Mouse (Mus musculus) stomach, embryonic 16.5 days (tissue): Measurements from ENCODE around the gene Fto. TPM values are rescaled to one million over a fixed set of nuclear protein-coding genes. Genes with fewer than 3 reads are reported as not detected.

Experiments used
- ATAC-seq: fragments of 200-750 bp; cut with Nextera tagmentation; 2 replicates; pipeline ENCODE4 v1.8.0; 2017; ENCODE audit warnings: moderate number of reproducible peaks, moderate TSS enrichment; ENCODE audit not compliant: insufficient read depth, low FRiP score
- H3K27ac ChIP-seq: fragments of 300-500 bp; sonication (generic); 2 replicates; pipeline ENCODE4 v1.5.1; 2014; ENCODE audit warnings: low read length
- H3K27me3 ChIP-seq: fragments of 300-500 bp; sonication (generic); 2 replicates; pipeline ENCODE4 v1.6.1; 2014; ENCODE audit warnings: low read length, control low read depth, mixed read lengths; ENCODE audit not compliant: control insufficient read depth, insufficient read depth
- H3K36me3 ChIP-seq: fragments of 300-500 bp; sonication (generic); 2 replicates; pipeline ENCODE4 v1.6.1; 2014; ENCODE audit warnings: low read length; ENCODE audit not compliant: control insufficient read depth, insufficient read depth
- H3K4me1 ChIP-seq: fragments of 300-500 bp; sonication (generic); 2 replicates; pipeline ENCODE4 v1.6.1; 2014; ENCODE audit warnings: low read length, control low read depth, mixed read lengths; ENCODE audit not compliant: control insufficient read depth, insufficient read depth
- H3K4me2 ChIP-seq: fragments of 300-500 bp; sonication (generic); 2 replicates; pipeline ENCODE4 v1.6.1; 2014; ENCODE audit warnings: low read depth, low read length, mixed read lengths
- H3K4me3 ChIP-seq: fragments of 300-500 bp; sonication (generic); replicated peaks from 2 replicates; pipeline ENCODE4 v1.5.1; 2014; ENCODE audit warnings: mild to moderate bottlenecking, low read length
- H3K9ac ChIP-seq: fragments of 300-500 bp; sonication (generic); 2 replicates; pipeline ENCODE4 v1.6.1; 2014; ENCODE audit warnings: low read length
- H3K9me3 ChIP-seq: fragments of 300-500 bp; sonication (generic); replicated peaks from 2 replicates; pipeline ENCODE4 v1.6.1; 2016; ENCODE audit warnings: low read length, control low read depth; ENCODE audit not compliant: control insufficient read depth
- WGBS: fragments of 180-500 bp; shearing (Covaris S2); extraction: QIAGEN DNeasy Blood & Tissue Kit; methylation state at CpG from one replicate; pipeline ENCODE4 v1.1.7; 2014; 5-methylcytosine and 5-hydroxymethylcytosine counted together
- polyA plus RNA-seq: library from polyadenylated mRNA; unstranded; fragments of >200 nt; fragmentation: Nextera tagmentation; extraction: Ambion mirVana; gene quantifications from 2 replicates; pipeline ENCODE4 v1.2.1, GENCODE M21; 2015

Fto gene
- polyA plus RNA-seq, 1 experiment from 2014 or later: 73.4 TPM

GRCm38 (mm10) chr8:91498611-91499010, 185.3 kb downstream of the Fto start:
- H3K27me3 ChIP-seq: no peaks in the 10 kb centered on the region
- H3K4me1 ChIP-seq: peaks cover 3% of the 10 kb centered on the region; the same call in 1 of the 2 replicates
- ATAC-seq: no peak
- no peaks in the 10 kb centered on the region for H3K36me3 ChIP-seq
- H3K9me3 ChIP-seq: no peaks in the 10 kb centered on the region
- 87% methylated on average over 9 of the region's 9 CpGs for WGBS
- no peak overlapping the region for H3K9ac ChIP-seq
- no peak overlapping the region for H3K27ac ChIP-seq
- H3K4me3 ChIP-seq: no peak overlapping the region
- H3K4me2 ChIP-seq: no peak overlapping the region

DNA sequence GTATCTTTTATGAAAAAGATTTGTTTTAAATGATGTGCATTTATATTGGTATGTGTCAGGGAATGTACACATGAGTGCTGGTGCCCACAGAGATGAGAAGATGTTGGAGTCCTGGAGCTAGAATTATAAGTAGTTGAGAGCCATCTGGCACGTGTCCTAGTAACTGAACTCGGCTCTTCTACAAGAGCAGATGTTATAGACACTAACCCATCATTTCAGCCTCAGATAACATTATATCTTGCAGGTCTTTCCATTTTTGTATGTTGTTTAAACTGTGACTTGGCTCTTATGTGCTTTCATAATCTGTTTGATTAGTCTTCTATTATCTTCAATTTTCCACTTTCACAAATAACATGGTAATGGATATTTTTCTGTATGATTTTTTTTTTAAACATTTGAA, 186.0 kb downstream of the Fto start:
- H3K36me3 ChIP-seq: no peaks in the 10 kb centered on the region
- H3K4me1 ChIP-seq: peaks cover 9% of the 10 kb centered on the region
- no peak overlapping the region for H3K9ac ChIP-seq
- no peak overlapping the region for H3K4me2 ChIP-seq
- no peak for ATAC-seq
- no peak overlapping the region for H3K27ac ChIP-seq
- no peaks in the 10 kb centered on the region for H3K27me3 ChIP-seq
- 66% methylated on average over 2 of the region's 2 CpGs for WGBS
- H3K9me3 ChIP-seq: no peaks in the 10 kb centered on the region
- H3K4me3 ChIP-seq: no peak overlapping the region

DNA sequence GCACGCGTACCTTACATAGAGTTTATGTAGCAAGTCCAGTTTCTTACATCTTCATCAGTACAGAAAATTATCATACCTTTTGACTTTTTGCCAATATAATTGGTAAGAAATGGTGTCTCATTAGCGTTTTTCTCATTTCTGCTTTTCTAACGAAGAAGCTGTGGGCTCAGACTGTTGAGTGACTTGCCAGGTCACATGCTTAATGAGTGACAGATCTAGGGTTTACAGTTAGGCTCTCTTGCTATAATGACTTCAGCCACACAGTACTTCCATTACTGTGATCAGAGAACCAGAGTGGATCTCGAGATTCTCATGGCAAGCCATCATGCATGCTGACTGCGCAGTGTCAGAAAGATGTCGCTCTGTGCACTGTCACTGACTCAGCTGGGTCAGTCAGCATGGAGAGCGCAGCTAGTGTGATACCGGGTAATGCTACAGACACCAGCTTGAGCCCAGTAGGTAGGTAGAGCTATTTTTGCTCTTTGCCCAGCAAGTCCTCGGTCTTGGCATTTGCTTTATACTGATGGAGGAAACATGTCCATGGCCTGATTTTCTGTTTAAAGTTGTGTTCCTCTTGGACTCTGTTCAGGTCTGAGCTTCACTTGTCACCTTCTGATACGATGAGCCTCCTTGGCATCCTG, 188.8 kb downstream of the Fto start:
- H3K9me3 ChIP-seq: no peaks in the 10 kb centered on the region
- H3K36me3 ChIP-seq: no peaks in the 10 kb centered on the region
- 87% methylated on average over 11 of the region's 11 CpGs for WGBS
- H3K4me1 ChIP-seq: peaks cover 27% of the 10 kb centered on the region
- H3K4me2 ChIP-seq: no peak overlapping the region
- H3K27ac ChIP-seq: no peak overlapping the region
- no peak overlapping the region for H3K4me3 ChIP-seq
- no peak overlapping the region for H3K9ac ChIP-seq
- no peak for ATAC-seq
- H3K27me3 ChIP-seq: no peaks in the 10 kb centered on the region

DNA sequence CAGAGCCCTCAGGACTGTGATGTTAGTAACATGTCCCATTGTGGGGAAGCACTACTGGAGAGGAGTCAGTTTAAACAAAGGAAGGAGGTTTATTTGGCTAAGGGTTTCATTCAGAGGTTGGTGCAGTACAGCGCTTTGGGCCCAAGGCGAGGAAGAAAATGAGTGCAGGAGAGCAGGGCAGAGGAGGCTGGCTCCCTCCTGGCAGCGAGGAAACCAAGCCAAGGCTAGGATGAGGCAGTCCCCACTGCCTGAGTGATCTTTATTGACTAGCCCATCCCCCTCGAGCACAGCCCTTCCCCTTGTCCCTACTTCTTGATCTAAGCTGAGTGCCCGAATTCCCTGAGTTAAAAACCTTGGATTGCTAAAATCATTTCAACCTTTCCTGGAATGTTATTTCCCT, 189.5 kb downstream of the Fto start:
- Histone ChIP-seq H3K4me3 (no peak overlapping the region), H3K4me1 (peaks cover 34% of the 10 kb centered on the region), H3K27ac (no peak overlapping the region), H3K36me3 (no peaks in the 10 kb centered on the region), H3K27me3 (no peaks in the 10 kb centered on the region), H3K9me3 (no peaks in the 10 kb centered on the region), H3K9ac (no peak overlapping the region), H3K4me2 (no peak overlapping the region)
- 64% methylated on average over 5 of the region's 5 CpGs for WGBS
- no peak for ATAC-seq

- Histone ChIP-seq H3K27me3 (no peaks in the 10 kb centered on the region), H3K4me3 (no peak overlapping the region), H3K27ac (peak overlapping the region; percentile 68), H3K4me2 (no peak overlapping the region), H3K9me3 (no peaks in the 10 kb centered on the region), H3K36me3 (no peaks in the 10 kb centered on the region), H3K9ac (no peak overlapping the region), H3K4me1 (peaks cover 34% of the 10 kb centered on the region)
- no peak for ATAC-seq
- WGBS: 70% methylated on average over 3 of the region's 3 CpGs
These were observed 191.0 kb downstream of the Fto start for GRCm38 (mm10) chr8:91504360-91504759.

- no peak for ATAC-seq
- Histone ChIP-seq H3K9me3 (no peaks in the 10 kb centered on the region), H3K9ac (0 out of 2 replicates have a peak overlapping the region, but pooled peaks have one; percentile 7), H3K27ac (peak overlapping the region; percentile 68), H3K4me2 (no peak overlapping the region; the same call in 1 of the 2 replicates), H3K27me3 (no peaks in the 10 kb centered on the region), H3K36me3 (no peaks in the 10 kb centered on the region), H3K4me1 (peaks cover 34% of the 10 kb centered on the region), H3K4me3 (no peak overlapping the region)
- WGBS: 41% methylated on average over 10 of the region's 10 CpGs
These were observed 191.6 kb downstream of the Fto start for GRCm38 (mm10) chr8:91504891-91505290.

GRCm38 (mm10) chr8:91505411-91505954, 192.2 kb downstream of the Fto start:
- Histone ChIP-seq H3K9me3 (no peaks in the 10 kb centered on the region), H3K4me1 (peaks cover 34% of the 10 kb centered on the region), H3K4me3 (no peak overlapping the region), H3K27me3 (no peaks in the 10 kb centered on the region), H3K4me2 (no peak overlapping the region), H3K36me3 (no peaks in the 10 kb centered on the region), H3K27ac (peak overlapping the region; percentile 68), H3K9ac (no peak overlapping the region)
- 57% methylated on average over 8 of the region's 8 CpGs for WGBS
- peak; percentile 91 for ATAC-seq

GRCm38 (mm10) chr8:91505997-91506672, 192.8 kb downstream of the Fto start:
- Histone ChIP-seq H3K27me3 (no peaks in the 10 kb centered on the region), H3K4me2 (no peak overlapping the region), H3K4me1 (peaks cover 34% of the 10 kb centered on the region), H3K9me3 (no peaks in the 10 kb centered on the region), H3K36me3 (no peaks in the 10 kb centered on the region), H3K27ac (peak overlapping the region; percentile 68), H3K9ac (no peak overlapping the region), H3K4me3 (no peak overlapping the region)
- WGBS: 66% methylated on average over 4 of the region's 4 CpGs
- no peak for ATAC-seq

GRCm38 (mm10) chr8:91506682-91507257, 193.4 kb downstream of the Fto start:
- peaks cover 34% of the 10 kb centered on the region for H3K4me1 ChIP-seq
- WGBS: 71% methylated on average over 6 of the region's 6 CpGs
- no peak for ATAC-seq
- H3K4me2 ChIP-seq: no peak overlapping the region
- H3K9me3 ChIP-seq: no peaks in the 10 kb centered on the region
- no peaks in the 10 kb centered on the region for H3K36me3 ChIP-seq
- H3K27ac ChIP-seq: no peak overlapping the region
- H3K27me3 ChIP-seq: no peaks in the 10 kb centered on the region
- no peak overlapping the region for H3K9ac ChIP-seq
- H3K4me3 ChIP-seq: no peak overlapping the region
